In genomic region chr11:115536038-115536681, GRCm38 (mm10) we compare ENCODE assay signal across 8 mouse cellular contexts. TPM values are rescaled to one million over a fixed set of nuclear protein-coding genes. Genes with fewer than 3 reads are reported as not detected.
A peak's percentile ranks its signal among the peaks of the same experiment; 100 is the strongest.
DNase-seq lines count a peak whose midpoint lies in the region; ATAC-seq lines count a peak whose summit lies in the region.

TSS of gene Sumo2 (minus strand) at chr11:115536276.

- H3K4me1 ChIP-seq in heart, embryonic 14.5 days (ENCODE audit: control insufficient read depth in 2 of 2, insufficient read depth in 2 of 2, low read length in 2 of 2), result peaks cover 3 to 11% of the 10 kb centered on the region in 2 experiments; a peak in 2 of 4 replicates
- H3K4me1 ChIP-seq in liver, embryonic 13.5 days (replicated peaks), result peaks cover 48% of the 10 kb centered on the region
- peaks cover 3% of the 10 kb centered on the region; the same call in 1 of the 2 replicates for H3K4me1 ChIP-seq in stomach, embryonic 16.5 days (ENCODE audit: control insufficient read depth, insufficient read depth, low read length)

- no peaks in the 10 kb centered on the region for H3K9me3 ChIP-seq in heart, embryonic 14.5 days (ENCODE audit: control insufficient read depth, low read length)
- H3K9me3 ChIP-seq in liver, embryonic 13.5 days (replicated peaks), result no peaks in the 10 kb centered on the region
- no peaks in the 10 kb centered on the region for H3K9me3 ChIP-seq in stomach, embryonic 16.5 days (replicated peaks; ENCODE audit: control insufficient read depth, low read length)

- H3K27me3 ChIP-seq in heart, embryonic 14.5 days (ENCODE audit: control insufficient read depth, insufficient read depth, low read length), result no peaks in the 10 kb centered on the region
- no peaks in the 10 kb centered on the region for H3K27me3 ChIP-seq in liver, embryonic 13.5 days
- H3K27me3 ChIP-seq in stomach, embryonic 16.5 days (ENCODE audit: control insufficient read depth, insufficient read depth, low read length), result no peaks in the 10 kb centered on the region

- peak within 1 kb of the TSS; percentile 97 to 100 for H3K27ac ChIP-seq in heart, embryonic 14.5 days (replicated peaks in 1 of 2; ENCODE audit: control insufficient read depth in 1 of 2, insufficient read depth in 1 of 2, low read depth in 2 of 2, low read length in 2 of 2)
- peak within 1 kb of the TSS; percentile 99 for H3K27ac ChIP-seq in liver, embryonic 13.5 days
- H3K27ac ChIP-seq in stomach, embryonic 16.5 days (ENCODE audit: low read length), result peak within 1 kb of the TSS; percentile 100

- peaks cover 30% of the 10 kb centered on the region for H3K36me3 ChIP-seq in heart, embryonic 14.5 days (ENCODE audit: control insufficient read depth, insufficient read depth, low read length)
- H3K36me3 ChIP-seq in liver, embryonic 13.5 days, result peaks cover 33% of the 10 kb centered on the region
- H3K36me3 ChIP-seq in stomach, embryonic 16.5 days (ENCODE audit: control insufficient read depth, insufficient read depth, low read length), result peaks cover 14% of the 10 kb centered on the region; the same call in 1 of the 2 replicates

- ATAC-seq in CD4-positive, CD25-positive, alpha-beta regulatory T cell, adult 4 months, result peak; percentile 83
- peak; percentile 87 for ATAC-seq in heart, embryonic 14.5 days (ENCODE audit: insufficient number of reproducible peaks, insufficient read depth, low FRiP score, low read depth)
- ATAC-seq in liver, embryonic 13.5 days (ENCODE audit: low read depth), result peak; percentile 86
- ATAC-seq in stomach, embryonic 16.5 days (ENCODE audit: insufficient read depth, low FRiP score), result peak; percentile 90

- H3K4me2 ChIP-seq in heart, embryonic 14.5 days (ENCODE audit: low read length), result peak within 1 kb of the TSS; percentile 90
- peak within 1 kb of the TSS; percentile 88 for H3K4me2 ChIP-seq in liver, embryonic 13.5 days
- H3K4me2 ChIP-seq in stomach, embryonic 16.5 days (ENCODE audit: low read depth, low read length), result peak within 1 kb of the TSS; percentile 87

- 2% methylated on average over 38 of the region's 70 CpGs for WGBS in heart, embryonic 14.5 days
- WGBS in liver, embryonic 13.5 days (ENCODE audit: insufficient replicate concordance), result 1% methylated on average over 70 of the region's 70 CpGs
- under 1% methylated on average over 59 of the region's 70 CpGs for WGBS in stomach, embryonic 16.5 days

- peak within 1 kb of the TSS; percentile 98 for H3K9ac ChIP-seq in heart, embryonic 14.5 days (ENCODE audit: low read length)
- H3K9ac ChIP-seq in liver, embryonic 13.5 days, result peak within 1 kb of the TSS; percentile 99
- H3K9ac ChIP-seq in stomach, embryonic 16.5 days (ENCODE audit: low read length), result peak within 1 kb of the TSS; percentile 99

- H3K4me3 ChIP-seq in heart, embryonic 14.5 days (ENCODE audit: control insufficient read depth in 1 of 2, insufficient read depth in 1 of 2, low read depth in 1 of 2, low read length in 2 of 2), result peak within 1 kb of the TSS; percentile 64 to 96
- peak within 1 kb of the TSS; percentile 97 for H3K4me3 ChIP-seq in liver, embryonic 13.5 days (replicated peaks)
- peak within 1 kb of the TSS; percentile 94 for H3K4me3 ChIP-seq in stomach, embryonic 16.5 days (replicated peaks; ENCODE audit: low read length)

- peak; percentile 98 for DNase-seq in c-Kit-negative CD71-positive TER-119-positive erythroid progenitor cells, embryonic 14.5 days (ENCODE audit: low read depth, low spot score)
- DNase-seq in fibroblast of lung, adult 2 months (ENCODE audit: low read depth), result peak; percentile 85
- peak; percentile 100 for DNase-seq in kidney, postnatal 14 days
- peak; percentile 96 for DNase-seq in liver, embryonic 13.5 days
- peak; percentile 99 for DNase-seq in neural tube, embryonic 10.5 days (ENCODE audit: extremely low spot score, low spot score)

RNA-seq across cellular contexts. Expression of gene Sumo2, which starts in this region (rescaled TPM):
- polyA plus RNA-seq in CD4-positive, CD25-positive, alpha-beta regulatory T cell, adult 4 months (2017; shearing (Covaris generic)), result 100 to 1,000 TPM; 676 to 678 TPM
- polyA plus RNA-seq in heart, embryonic 14.5 days (2014; fragmentation: Nextera tagmentation; extraction: Ambion mirVana), result 600 and 636 TPM in 2 replicates
- polyA plus RNA-seq in liver, embryonic 13.5 days (2015; fragmentation: Nextera tagmentation; extraction: Ambion mirVana), result 532 and 597 TPM in 2 replicates
- 687 and 737 TPM in 2 replicates for polyA plus RNA-seq in stomach, embryonic 16.5 days (2015; fragmentation: Nextera tagmentation; extraction: Ambion mirVana)

Comparison
In these comparisons a context has a peak if more than half of its experiments do, and no peak if none do; other contexts are left out.
1. Peak in every context shown above with its lines: DNase-seq, ATAC-seq, H3K4me3 ChIP-seq and H3K27ac ChIP-seq.